Mouse (Mus musculus): ENCODE measurements at regions not wholly inside any gene's neighbourhood (a gene's known extent, or its start where the extent isn't known, plus 50 kb on each side); places are given as distances from the start of the nearest gene placed in this dataset.
"Not testable (repeated sequence)": the region's sequence is repeated elsewhere in the genome, so short reads cannot be mapped to it uniquely, and the experiment has no call there.

DNA sequence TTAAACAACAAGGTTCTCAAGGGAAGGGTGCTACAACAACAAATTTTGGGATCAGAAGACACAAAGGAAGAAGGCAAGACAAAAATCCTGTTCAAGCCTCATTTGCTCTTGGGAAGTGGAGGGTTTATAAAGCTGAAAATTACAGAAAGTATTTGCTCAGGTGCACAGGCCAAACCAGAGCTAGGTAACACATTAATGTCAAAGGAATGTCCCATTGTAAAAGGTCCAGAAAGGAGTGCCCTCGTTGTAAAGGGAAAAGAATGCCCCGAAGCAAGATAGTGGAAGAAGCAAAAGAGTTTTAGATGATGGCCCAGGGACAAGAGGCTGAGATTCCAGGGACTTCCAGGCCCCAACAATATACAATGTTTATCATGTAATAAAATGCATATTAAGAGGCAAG, 317.3 kb downstream of the Car8 start:
- no peak for DNase-seq (ENCODE audit: low spot score)

DNA sequence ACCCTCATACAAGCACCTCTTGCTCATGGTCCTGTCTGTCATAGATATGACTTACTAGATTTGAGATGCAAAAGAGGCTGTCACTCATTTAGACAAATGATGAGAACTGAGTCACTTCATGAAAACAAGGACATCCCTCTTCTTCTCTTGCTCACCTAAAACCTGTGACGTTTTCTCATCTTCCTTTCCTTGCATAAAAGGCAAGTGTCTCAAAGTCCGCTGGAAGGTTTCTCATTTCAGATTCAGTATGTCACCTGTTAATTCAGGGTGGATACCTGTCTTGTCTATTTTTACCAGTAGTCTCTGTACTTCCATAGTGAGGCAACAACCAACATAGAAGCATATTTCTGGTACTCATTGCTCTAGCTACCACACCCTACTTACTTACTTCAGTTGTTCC, 325.6 kb downstream of the Car8 start:
- DNase-seq (ENCODE audit: low spot score), result no peak

DNA sequence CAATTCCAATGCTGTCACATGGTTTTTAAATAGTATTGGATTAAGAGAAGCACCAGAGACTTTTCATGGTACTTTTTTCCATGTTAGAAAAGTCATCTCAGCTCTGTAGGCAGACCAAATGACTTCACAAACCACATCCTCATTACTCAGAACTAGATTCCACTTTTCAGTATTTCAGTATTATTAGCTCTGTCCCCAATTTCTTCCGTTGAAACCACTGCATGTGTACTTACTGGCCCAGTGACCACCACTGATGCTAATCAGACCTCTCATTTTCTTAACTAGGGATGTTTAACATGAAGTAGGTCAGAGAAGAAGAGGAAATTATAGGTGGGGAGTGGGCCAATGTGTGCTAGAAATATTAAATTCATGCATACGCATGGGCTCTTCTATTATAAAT, 326.2 kb downstream of the Car8 start:
- DNase-seq (ENCODE audit: low spot score), result no peak

DNA sequence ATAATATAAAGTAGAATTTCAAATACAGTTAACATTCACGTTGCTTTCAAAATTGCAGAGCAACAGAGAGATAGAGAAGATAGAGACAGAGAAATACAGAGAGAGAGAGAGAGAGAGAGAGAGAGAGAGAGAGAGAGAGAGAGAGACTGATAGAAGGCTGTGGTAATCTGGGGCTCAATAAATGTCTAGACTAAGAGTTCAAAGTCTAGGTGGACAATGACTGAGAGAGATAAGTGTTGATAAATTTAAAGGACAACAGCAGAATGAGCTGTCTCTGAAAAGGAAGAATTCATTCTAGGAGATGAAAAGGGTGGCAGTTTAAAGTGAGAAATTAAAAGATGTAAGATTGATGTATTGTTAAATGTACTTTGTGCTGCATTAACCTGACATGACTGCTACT, 335.7 kb downstream of the Car8 start:
- no peak for DNase-seq (ENCODE audit: low spot score)

GRCm38 (mm10) chr4:7894914-7895313, 343.9 kb downstream of the Car8 start:
- DNase-seq (ENCODE audit: low spot score), result no peak

DNA sequence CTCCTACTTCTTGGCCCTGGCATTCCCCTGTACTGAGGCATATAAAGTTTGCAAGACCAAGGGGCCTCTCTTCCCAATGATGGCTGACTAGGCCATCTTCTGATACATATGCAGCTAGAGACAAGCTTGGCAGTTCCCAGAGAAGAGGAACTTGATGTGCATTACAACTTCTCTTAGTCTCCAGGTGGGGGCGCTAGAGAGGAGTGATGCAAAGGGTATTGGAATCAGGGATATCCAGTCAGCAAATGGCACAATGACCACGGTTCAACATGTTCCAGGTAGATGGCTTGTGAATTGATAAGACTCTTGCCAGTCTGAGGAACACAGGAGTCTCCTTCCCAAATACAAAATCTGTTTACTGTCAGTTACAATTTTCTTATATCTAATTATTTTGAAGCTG, 347.7 kb downstream of the Car8 start:
- DNase-seq (ENCODE audit: low spot score), result no peak

GRCm38 (mm10) chr4:7854518-7854917, 384.3 kb downstream of the Car8 start:
- DNase-seq (ENCODE audit: low spot score), result no peak

DNA sequence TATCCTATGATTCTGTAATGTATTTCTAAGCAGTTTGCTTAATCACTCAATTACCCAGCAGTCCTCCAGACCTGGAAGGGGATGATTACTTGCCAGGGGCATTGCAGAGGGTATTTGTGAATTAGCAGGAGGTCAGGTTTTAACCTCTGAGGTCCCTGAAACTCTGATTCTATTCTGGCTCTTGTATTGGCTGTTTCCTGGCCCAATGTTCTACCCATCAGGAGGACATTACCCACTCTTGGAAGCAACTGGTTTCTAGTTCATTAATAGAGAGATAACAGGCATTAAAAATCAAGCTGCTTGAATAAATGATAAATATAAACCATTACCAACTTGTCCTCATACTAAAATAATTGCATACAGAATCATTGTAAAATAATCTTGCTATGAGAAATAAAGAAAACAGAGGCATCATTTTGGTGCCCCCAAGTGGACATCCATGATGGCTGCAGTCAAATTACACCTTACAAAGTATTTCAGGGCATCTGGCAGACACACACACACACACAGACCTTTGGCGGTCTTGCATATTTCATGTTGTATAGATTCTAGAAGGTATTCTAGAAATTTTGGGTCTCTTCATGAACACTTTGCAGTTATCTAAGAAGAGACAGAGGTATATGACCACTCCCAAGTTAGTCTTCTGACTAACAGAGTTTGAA, 385.6 kb downstream of the Car8 start:
- DNase-seq (ENCODE audit: low spot score), result no peak

GRCm38 (mm10) chr4:7852006-7852615, 386.7 kb downstream of the Car8 start:
- DNase-seq (ENCODE audit: low spot score), result no peak

DNA sequence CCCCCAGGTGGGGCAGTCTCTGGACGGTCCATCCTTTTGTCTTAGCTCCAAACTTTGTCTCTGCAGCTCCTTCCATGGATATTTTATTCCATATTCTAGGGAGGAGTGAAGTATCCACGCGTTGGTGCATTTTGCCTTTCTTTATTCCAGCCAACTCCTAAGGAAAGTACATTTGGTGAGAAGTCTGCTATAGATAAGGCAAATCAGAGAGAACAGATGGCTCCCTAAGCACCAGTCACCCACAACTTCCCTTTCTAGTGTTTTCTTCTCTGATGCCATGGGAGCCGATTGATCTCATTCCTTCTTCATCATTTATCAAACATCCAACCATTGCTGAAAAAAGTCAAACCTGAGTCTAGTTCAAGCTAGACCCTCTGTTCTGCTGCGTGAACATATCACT, 391.4 kb downstream of the Car8 start:
- no peak for DNase-seq (ENCODE audit: low spot score)

- DNase-seq (ENCODE audit: low spot score), result no peak
Measured at GRCm38 (mm10) chr4:7829126-7829525, 409.7 kb downstream of the Car8 start.

DNA sequence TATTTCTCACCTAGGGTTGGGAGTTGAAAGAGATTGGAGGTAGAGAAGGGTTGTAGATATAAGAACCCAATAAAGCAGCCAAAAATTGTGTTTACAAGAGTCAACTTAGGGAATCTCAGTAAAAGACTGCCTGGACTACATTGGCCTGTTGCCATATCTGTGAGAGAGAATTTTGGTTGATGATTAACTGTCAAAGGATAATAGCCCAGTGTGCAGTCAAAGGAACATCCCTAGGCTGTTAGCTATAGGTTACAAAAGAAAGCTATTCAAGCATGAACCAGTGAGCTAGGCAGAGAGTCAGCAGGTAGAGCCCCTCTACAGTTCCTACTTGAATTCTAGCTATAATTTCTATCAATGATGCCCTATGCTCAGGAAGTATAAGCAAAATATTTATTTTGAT, 419.0 kb downstream of the Car8 start:
- DNase-seq (ENCODE audit: low spot score), result no peak

DNA sequence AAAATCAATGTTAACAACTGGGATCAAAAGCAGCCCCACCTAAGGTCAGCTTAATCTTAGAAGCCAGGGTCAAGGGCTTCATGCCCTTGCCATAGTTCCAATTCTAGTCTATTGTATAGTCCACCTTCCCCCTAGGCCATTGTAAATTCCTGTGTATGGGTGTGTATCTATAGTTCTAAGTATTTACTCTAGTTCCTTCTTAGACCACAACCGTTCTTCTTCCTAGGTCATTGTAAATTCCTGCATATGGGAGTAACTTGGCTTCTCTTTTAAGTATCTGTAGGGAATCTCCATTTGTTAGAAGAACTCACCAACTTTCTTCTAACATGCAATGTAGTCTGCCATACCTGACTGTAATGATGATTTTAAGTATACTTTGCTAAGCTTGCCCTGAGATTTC, 461.1 kb downstream of the Car8 start:
- DNase-seq (ENCODE audit: low spot score), result not testable (repeated sequence)

GRCm38 (mm10) chr4:7755473-7755872, 483.4 kb downstream of the Car8 start:
- DNase-seq (ENCODE audit: low spot score), result no peak

DNA sequence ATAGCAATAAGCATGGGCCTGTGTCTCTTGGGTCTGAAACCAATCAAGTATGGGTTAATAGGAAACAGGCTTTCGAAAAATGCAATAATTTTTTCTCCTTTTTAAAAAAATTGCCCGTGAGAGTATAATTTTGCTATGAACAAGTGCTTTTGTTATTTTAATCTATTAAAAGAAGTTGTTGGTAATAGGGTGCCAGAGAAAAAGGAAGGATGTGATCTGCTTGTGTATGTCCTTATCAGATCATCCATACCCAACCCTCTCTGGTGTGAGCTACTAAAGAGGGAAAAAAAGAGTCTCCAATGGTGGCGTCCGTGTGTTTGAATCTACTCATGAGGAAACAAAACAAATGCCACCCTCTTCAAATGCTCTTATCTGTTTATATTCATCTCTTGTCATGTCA, 484.9 kb downstream of the Car8 start:
- no peak for DNase-seq (ENCODE audit: low spot score)

DNA sequence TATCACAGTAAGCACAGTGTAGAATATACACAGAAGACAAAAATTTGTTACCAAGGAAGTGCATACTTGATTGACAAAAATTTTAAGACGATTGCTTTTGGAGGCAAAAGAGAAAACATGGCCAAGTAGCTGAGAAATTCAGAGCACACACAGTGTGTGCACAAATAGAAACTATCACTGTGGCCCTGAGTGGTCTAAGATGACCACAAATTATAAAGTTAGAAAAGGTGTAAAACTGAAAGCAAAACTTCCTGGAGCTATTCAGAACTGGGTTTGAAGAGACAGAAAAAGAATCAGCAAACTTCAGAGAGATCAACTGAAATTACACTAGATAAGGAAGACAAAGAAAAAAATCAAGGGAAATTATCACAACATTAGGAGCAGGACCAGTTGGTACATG, 487.6 kb downstream of the Car8 start:
- no peak for DNase-seq (ENCODE audit: low spot score)

GRCm38 (mm10) chr4:7722893-7723292, 515.9 kb downstream of the Car8 start:
- DNase-seq (ENCODE audit: low spot score), result no peak

DNA sequence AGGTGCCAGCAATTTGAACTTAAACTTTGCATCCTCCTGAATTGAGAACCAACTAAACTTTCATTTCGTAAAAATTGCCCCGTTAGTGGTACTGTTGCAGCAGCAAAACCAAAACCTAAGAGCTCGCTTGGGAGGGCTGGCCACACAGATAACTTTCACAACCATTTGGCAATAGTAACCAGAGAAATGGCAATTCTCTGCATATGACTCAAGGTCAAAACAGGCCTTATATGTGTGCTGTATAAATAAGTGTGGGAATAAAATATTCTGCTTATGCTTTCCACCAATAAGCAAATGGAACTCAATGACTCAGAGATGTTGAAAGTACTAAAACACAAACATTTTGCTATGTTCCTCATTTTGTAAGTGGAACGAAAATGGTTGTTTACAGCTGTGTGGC, 550.3 kb downstream of the Car8 start:
- no peak for DNase-seq (ENCODE audit: low spot score)

DNA sequence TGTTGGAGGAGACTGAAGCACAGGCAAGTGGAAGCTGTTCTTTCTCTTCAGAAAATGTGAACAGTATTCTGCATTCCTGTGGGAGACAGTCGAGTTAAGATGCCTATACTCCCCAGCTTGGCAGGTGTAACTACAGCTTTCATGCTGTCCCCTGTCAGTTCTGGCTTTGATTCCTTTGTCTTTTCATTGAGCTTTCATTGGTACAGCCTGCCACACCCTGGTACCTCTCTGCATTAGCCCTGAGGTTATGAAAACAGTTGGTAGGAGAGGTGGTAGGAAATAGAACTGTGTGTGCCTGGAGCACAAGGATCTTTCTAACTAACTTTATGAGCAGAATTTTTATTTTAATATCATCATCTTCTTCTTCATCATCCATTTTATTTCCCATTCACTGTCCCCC, 551.6 kb downstream of the Car8 start:
- no peak for DNase-seq (ENCODE audit: low spot score)

DNA sequence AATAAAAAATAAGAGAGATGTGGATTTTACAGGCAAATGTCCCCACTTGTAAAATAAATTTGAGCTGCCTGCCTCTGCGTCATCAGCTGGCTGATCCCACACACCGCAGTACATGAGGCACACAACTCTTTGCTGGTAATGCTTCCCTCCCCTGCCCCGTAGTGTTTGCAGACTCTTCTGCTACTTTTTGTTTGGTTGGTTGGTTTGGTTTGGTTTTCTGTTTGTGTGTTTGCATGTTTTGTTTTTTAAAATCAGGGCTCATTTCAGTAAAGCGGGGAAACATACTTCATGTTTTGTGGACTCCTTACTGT, 568.1 kb downstream of the Car8 start:
- DNase-seq (ENCODE audit: low spot score), result no peak

- no peak for DNase-seq (ENCODE audit: low spot score)
Measured at GRCm38 (mm10) chr4:7669992-7670794, 568.6 kb downstream of the Car8 start.

DNA sequence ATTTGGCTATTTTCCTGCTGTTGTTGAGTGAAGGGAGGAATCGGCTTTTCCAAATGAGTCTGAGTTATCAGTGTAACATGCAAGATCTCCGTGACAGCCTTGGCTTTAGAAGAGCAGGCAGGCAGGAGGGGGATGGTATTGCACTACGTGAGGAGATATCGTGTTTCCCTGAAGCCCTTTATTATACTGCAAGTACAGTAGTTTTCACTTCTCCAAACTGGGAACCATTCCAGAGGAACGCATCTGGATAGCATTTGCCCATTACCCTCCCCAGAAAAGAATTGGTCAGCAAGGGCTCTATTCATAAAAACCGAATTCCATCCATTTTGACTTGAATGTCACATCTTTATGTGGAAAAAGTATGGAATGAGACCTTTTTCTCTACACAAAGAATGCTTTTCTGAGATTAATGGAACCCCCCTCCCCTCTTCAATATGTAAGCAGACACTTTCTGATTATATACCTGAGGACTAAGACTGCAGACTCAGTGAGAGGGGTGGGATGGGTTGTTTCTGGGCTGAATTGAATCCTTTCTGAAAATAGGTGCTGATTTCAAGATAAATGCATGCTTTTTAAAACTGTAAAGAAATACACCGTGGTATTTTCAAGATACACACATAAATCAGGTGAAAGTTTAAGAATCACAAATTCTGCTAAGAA, 571.8 kb downstream of the Car8 start:
- no peak for DNase-seq (ENCODE audit: low spot score)
